Mouse (Mus musculus): ENCODE results near the gene Ass1. TPM values are rescaled to one million over a fixed set of nuclear protein-coding genes. Genes with fewer than 3 reads are reported as not detected.
"Not testable (repeated sequence)": the region's sequence is repeated elsewhere in the genome, so short reads cannot be mapped to it uniquely, and the experiment has no call there.

Ass1 gene
- total RNA-seq, 4 experiments from 2014 or later, result 53.8 to 61.2 (median 56.4) TPM

GRCm38 (mm10) chr2:31524641-31525040 is 54.6 kb downstream of the Ass1 start:
- DNase-seq (ENCODE audit: low spot score in 2 of 2), result no peak

GRCm38 (mm10) chr2:31525778-31526177 is 55.8 kb downstream of the Ass1 start:
- no peak for DNase-seq (ENCODE audit: low spot score in 2 of 2)

- no peak for DNase-seq (ENCODE audit: low spot score in 2 of 2)
Observed at GRCm38 (mm10) chr2:31530201-31530600, 60.2 kb downstream of the Ass1 start.

- no peak for DNase-seq (ENCODE audit: low spot score in 2 of 2)
Observed at GRCm38 (mm10) chr2:31537054-31537453, 67.0 kb downstream of the Ass1 start.

GRCm38 (mm10) chr2:31538745-31539144 is 68.7 kb downstream of the Ass1 start:
- no peak for DNase-seq (ENCODE audit: low spot score in 2 of 2)

- DNase-seq (ENCODE audit: low spot score in 2 of 2), result no peak
Observed at GRCm38 (mm10) chr2:31541581-31541980, 71.6 kb downstream of the Ass1 start.

GRCm38 (mm10) chr2:31547726-31548125 is 77.7 kb downstream of the Ass1 start:
- DNase-seq (ENCODE audit: low spot score in 2 of 2), result no peak

GRCm38 (mm10) chr2:31550503-31550902 is 80.5 kb downstream of the Ass1 start:
- DNase-seq (ENCODE audit: low spot score in 2 of 2), result no peak

- DNase-seq (ENCODE audit: low spot score in 2 of 2), result not testable (repeated sequence)
Observed at GRCm38 (mm10) chr2:31551351-31551750, 81.3 kb downstream of the Ass1 start.

GRCm38 (mm10) chr2:31551971-31552370 is 82.0 kb downstream of the Ass1 start:
- DNase-seq (ENCODE audit: low spot score in 2 of 2), result no peak

GRCm38 (mm10) chr2:31554619-31555018 is 84.6 kb downstream of the Ass1 start:
- DNase-seq (ENCODE audit: low spot score in 2 of 2), result no peak

Other genes with a start within 250 kb of the Ass1 start
- 100 to 1,000 TPM; 207 to 245 (median 229) TPM for gene Ncs1, start 224.4 kb upstream of the Ass1 start, total RNA-seq (2022)
- 1 to 10 TPM in 1 of 4 experiments, under 1 TPM in 3; 0.28 to 1.1 (median 0.42) TPM for gene Hmcn2, start 155.8 kb upstream of the Ass1 start, total RNA-seq (2022)
- gene Fubp3, start 102.4 kb downstream of the Ass1 start, total RNA-seq (2022), result 10 to 100 TPM; 35.9 to 48.0 (median 42.4) TPM
- gene Prdm12, start 169.8 kb downstream of the Ass1 start, total RNA-seq (2022), result 1 to 10 TPM in 2 of 4 experiments, under 1 TPM in 2; 0.18 to 1.6 (median 0.97) TPM
- gene Exosc2, start 200.5 kb downstream of the Ass1 start, total RNA-seq (2022), result 10 to 100 TPM; 20.9 to 26.0 (median 24.4) TPM
- 10 to 100 TPM; 47.1 to 49.9 (median 47.7) TPM for gene Abl1, start 218.2 kb downstream of the Ass1 start, total RNA-seq (2022)

Measured in left cerebral cortex, adult 8-10 months (tissue).